Mouse (Mus musculus) c-Kit-positive CD71-negative TER-119-negative erythroid progenitor cells, embryonic 14.5 days (primary cell): Measurements from ENCODE around the gene Cdkal1.

ENCODE experiments used
- DNase-seq: peaks from one replicate; pipeline ENCODE4 v3.0.0-alpha.2; 2013; ENCODE audit warnings: low read depth

The Cdkal1 gene

DNA sequence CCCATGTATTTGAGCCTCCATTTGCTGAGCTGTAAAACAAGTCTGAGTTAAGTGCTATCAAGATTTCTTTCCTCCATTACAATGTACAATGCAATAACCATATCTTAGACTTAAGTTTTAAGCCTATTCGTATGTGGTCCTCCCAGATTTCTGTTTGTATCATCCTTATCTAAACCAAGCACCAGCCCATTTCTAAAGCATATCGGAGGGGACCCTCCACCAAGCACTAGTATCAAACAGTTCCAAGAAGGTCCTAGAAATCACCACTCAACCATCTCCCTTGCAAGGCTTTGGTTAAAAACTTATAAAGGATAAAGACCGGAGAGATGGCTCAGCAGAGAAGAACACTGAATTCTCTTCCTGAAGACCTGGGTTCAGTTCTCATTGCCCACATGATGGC is 47.1 kb downstream of the Cdkal1 start:
- no peak for DNase-seq

DNA sequence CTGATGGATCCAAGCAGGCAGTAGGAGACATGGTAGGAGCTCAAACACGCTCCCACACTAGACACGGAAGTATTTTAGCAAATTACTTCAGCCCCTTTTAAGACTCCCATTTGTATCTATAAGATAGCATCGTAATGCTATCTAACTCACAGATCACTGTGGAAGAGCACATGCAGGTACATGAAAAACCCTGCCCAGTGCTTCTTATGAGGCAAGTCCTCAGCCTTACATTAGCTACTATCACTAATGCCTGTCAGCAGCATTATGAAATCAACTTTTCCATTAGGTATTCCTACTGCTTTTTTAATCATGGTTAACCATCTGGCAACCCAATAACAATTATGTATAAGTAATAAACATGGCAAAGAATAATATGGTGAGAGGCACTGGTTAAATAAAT is 47.5 kb downstream of the Cdkal1 start:
- no peak for DNase-seq

DNA sequence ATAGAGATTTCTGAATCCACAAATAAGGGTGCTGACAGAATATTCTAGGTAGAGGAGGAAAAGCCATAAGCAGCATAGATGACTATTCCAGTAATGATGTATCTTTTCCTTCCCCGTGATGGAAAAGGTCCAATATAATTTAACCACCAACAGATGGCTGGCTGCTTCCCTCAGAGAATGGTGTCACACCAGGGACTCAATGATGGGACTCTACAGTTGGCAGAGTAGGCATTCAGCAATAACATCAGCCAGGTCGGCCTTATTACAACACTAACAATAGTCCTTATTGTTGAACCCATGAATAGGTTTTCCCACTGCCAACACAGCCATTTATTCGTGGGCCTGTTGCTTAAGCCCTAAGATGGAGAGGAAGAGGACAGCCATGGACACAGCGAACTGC is 48.6 kb downstream of the Cdkal1 start:
- no peak for DNase-seq

DNA sequence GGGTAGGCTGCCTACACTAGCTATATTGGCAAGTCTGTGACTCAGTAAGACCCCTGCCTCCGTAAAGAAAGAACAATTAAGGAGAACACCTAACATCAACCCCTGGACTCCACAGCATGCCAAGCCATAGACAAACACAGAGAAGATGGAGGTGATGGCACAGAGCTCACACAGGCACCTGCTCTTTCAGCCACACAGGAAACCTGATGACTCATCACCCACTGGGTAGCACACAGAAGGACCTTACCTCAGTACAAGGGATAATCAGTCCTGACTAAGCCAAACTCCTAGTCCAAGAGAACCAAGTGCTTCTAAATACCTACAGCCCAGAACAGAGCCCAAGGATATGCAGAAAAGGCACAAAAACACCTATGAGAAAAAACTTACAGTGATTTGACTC is 50.2 kb downstream of the Cdkal1 start:
- no peak for DNase-seq

DNA sequence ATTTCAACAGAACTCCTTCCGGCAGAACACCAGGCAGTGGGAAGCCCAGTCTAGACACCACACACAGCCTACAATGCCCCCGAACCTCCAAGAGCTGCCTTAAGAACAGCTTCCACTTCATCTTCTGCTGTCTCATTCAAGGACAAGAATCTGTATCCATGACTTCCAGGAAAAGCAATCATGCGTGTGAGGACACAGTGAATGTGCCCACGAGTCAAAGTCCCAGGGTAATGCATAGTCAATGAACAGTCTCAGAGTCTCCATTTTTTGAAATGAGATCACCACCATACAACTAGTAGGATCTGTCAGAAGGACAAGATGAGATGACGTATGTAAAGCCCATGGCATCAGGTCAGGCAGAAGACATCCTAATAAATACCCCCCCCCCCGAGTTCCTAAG is 51.4 kb downstream of the Cdkal1 start:
- no peak for DNase-seq

DNA sequence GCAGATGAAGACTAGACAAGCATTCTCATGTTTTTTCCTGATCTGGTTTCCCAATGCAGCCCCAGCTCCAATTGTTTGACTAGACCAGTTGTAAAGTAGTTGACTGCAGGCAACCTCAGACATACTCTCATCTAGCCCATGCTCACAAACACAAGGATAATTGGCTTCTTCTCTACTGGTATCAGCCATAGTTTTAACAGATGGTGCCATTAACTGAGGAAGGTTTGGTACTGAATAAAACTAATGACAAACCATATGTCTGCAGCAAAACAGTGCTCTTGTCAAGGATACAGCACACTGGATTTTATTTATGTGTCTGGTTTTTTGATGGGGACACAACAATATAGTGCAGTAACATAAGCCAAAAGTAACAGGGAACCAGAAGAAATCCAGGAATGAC is 52.8 kb downstream of the Cdkal1 start:
- DNase-seq: no peak

DNA sequence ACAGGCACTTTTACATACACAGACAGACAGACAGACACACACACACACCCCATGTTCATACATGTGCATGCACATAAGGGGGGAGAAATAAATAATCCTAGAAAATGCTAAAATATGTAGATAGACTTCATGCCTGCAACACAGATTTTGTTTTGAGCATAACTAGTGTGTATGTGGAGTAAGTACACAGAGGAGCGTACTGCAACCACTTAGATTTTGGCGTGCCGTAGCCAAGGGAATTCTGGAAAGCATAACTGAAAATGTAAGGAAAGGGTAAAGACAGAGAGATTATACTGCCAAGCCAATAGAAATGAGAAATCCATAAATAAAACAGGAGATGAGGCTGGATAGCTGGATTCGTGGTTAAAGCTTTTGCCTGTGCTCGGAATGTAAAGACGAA is 55.4 kb downstream of the Cdkal1 start:
- no peak for DNase-seq

DNA sequence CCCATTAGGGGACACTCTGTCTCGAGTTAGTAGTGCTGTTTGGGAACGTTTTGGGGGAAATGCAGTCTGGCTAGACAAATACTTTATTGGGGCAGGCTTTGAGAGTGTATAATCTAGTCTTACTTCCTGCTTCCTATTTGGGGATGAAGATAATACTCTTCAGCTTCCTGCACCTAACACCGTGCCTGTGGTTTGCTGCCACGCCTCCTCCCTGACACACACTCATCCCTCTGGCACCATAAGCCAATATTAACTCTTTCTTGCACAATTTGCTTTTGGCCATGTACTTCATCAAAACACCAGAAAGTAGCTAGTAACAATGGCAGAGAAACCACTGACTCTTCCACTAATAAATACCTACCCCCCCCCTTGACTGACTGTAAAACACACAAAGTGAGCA is 63.4 kb downstream of the Cdkal1 start:
- DNase-seq: no peak

DNA sequence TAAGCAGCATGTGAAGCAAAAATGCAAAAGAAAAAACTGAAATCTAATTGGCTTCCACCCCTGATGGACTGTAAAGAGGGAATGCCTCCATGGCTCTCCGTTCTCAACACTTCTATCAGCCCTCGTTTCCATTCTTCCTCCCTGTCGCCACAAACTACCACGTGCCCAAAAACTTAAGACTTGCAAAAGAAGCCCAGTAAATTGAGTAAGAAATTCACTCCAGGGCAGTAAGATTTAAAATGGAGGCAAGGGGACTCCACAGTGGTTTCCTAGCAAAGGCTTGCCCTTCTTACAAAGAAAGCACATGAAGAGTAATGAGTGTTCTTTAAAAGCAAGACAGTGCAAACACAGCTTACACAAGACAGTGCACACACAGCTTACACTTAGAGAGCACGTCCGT is 64.0 kb downstream of the Cdkal1 start:
- no peak for DNase-seq

DNA sequence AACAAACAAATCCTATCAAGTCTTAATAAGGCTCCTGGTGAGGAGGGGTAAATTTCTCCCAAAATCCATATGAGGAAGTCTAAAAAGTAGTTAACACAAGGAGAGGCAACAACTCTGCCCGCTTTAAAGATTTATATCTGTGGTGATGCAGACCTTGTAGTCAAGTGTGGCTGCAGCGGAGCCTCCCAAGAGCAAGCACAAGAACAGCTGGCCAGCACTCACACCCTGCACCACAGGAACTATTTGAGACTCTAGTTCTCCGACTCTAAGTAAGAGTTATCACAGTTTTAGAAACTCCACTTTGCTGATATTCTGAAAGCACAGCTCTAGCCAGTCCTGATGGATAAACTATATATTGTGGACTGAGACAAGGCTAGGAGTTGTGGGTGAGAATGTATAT is 68.5 kb downstream of the Cdkal1 start:
- no peak for DNase-seq

DNA sequence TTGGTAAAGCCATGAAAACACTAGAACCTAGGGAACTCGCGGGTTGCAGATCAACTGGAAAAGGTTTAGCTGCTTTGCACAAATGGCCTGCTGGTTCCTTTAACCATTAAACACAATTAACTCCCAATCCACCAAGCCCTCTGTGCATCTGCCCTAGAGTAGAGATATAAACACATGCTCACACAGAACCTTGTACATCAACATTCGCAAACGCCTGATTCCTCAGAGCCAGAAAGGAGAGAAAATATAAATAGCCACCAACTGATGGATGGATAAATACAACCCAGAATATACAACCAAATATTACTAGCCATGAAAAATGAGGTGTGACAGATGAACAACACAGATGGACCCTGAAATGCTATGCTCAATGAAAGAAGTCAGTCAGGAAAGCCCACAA is 70.6 kb downstream of the Cdkal1 start:
- no peak for DNase-seq

DNA sequence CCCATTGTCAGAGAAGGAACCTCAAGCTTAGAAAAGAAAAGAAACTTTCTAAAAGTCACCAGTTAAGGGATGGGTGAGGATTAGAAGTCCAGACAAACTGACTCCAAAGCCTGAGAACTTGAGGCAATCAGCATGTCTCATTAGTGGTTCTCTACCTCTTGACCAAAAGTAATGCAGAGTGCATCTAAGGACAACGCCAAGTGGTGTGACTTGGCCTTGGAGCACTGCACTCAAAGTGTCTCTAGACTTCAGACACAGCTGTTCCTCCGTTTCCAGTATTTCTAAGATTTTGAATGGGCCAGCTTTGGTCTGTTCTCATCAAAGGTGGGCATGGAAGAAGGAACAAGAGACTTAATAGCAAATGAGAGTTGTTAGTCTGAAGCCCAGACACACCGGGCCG is 74.1 kb downstream of the Cdkal1 start:
- DNase-seq: no peak

DNA sequence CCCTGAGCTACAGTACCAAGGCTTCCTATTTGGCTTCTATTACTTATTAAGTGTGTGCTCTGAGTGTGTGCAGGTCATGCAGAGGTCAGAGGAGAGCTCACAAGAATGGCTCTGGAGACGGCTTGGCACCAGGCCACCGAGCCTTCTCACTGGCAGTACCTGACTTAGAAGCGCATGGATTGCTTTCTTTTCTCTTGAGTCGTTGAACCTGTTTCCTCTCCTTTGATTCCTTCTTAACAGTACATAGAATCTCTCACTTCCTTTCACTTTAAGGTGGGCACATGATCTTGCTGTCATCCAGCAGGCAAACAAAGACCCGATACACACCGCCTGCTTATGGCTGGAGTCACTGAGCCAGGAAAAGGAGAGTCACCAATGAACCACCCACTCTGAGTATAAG is 74.8 kb downstream of the Cdkal1 start:
- no peak for DNase-seq

DNA sequence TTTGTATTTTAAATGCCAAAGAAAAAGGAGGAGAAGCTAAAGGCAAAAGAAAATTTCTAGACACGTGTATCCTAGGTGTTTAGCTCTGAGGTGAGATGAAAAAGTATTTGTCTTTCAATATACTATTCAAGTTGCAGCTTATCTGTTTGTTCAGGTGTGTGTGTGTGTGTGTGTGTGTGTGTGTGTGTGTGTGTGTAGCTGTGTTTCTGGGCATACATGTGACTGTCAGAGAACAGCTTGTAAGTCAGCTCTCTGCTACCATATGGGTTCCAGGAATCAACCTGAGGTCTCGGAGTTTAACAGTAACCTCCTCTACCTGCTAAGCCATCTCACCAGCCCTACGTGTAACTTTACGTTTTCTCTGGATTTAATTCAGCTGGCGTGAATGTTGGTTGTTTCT is 76.0 kb downstream of the Cdkal1 start:
- no peak for DNase-seq

DNA sequence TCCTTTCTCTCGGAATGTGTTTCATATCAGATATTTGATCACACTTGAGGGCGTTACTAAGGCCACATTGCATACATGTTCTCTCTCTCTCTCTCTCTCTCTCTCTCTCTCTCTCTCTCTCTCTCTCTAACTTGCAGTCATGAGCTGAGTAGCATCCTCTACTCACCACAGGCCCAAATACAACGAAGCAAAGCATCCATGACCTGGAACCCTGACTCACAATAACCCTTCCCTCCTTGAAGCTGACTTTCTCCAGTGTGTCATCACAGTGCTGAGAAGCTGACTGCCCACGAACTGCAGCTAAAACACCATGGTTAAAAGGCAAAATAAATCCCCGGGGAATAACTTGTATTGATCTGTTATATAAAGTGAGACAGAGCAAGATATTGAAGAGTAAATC is 76.4 kb downstream of the Cdkal1 start:
- DNase-seq: no peak

DNA sequence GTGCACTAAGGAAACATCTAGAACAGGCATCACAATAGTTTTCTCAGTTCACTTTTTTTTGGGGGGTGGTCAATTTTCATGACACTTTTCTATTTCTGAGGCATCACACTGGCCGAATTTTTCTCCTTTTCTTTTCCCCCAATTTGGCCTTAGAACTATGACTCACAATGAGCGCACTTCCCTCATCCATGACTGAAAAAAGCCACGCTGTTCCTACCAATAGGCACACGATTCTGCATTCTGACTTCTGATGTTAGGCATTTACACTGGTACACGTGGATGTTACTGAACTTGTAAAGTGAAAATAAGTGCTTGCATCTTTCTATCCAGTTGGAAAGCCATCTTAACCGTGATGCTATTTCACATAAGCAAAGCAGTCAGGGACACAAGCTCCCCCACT is 77.3 kb downstream of the Cdkal1 start:
- no peak for DNase-seq

DNA sequence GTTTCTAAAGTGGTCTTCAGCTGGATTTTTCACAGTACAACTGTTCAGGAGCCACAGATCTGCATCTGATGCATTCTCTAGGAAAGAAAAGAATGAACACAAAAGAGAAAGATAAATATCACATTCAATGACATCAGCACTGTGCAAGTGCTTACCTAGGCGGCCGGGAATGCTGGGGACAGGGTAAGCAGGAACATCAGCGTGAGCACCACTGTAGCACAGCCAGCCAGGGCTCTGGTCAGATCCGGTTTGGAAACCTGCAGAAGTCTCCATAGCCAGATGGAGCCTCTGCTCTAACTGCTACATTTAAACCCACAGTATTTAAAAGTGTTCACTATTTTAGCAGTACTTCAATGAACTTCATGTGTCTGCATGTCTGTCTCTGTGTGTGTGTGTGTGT is 78.2 kb downstream of the Cdkal1 start:
- DNase-seq: no peak

DNA sequence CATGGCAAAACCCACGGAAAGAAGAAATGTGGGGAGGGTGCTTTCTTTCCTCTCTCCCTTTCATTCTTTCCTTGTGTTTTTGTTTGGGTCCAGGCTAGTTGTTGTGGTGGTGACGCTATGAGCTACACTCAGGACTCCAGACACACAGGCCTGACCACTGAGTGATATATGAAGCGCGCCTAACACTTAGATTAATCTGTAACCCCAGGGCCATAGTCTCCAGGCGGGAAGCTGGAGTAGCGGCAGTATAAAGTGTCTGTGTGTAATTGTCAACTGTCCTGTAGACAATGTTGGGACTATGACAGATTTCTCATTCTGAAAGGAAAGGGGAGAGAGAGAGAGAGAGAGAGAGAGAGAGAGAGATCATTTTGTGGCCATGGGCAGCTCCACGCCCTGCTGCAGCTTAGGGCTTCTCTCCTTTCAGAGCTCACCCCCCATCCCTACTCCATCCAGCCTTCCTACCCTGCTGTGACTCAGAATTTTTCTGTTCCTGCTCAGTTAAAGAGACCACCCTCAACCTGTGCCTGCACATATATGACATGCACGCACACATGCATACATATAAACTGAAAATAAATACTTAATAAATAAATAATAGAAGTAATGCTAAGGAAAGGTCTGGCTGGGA is 79.8 kb downstream of the Cdkal1 start:
- no peak for DNase-seq

DNA sequence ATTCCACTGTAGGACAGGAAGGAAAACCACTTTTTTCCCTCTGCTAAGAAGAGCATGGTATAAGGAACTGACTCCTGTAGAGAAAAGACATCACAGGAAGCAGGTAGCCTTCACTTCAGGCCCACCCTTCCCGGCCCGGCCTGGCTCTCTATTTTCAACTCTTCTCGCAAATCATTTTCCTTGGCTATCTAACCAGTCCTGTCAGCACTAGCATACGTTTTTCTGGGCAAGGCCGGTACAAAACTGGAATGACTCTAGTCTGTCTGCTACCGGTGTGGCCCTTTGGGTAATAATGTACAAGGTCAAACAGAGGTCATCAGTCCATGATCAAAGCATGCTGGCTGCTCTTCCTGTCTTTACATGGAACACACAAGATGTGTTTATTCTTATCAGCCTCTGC is 81.9 kb downstream of the Cdkal1 start:
- no peak for DNase-seq

DNA sequence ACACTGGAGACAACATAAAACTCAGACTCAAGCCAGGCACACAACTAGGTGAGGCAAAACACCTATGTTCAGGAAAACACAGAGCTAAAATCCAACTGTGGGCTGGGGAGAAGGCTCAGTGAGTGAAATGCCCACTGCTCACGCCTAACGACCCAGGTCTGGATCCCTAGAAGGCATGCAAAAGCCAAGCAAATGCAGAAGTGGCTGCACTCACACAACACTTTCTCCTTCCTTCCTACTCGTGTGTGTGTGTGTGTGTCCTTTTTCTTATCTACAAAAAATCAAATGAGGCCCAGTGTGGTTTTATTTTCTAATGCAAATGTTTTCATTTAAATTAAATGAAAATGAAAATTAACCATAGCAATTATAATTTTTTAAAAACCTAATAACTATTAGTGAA is 82.5 kb downstream of the Cdkal1 start:
- DNase-seq: no peak

DNA sequence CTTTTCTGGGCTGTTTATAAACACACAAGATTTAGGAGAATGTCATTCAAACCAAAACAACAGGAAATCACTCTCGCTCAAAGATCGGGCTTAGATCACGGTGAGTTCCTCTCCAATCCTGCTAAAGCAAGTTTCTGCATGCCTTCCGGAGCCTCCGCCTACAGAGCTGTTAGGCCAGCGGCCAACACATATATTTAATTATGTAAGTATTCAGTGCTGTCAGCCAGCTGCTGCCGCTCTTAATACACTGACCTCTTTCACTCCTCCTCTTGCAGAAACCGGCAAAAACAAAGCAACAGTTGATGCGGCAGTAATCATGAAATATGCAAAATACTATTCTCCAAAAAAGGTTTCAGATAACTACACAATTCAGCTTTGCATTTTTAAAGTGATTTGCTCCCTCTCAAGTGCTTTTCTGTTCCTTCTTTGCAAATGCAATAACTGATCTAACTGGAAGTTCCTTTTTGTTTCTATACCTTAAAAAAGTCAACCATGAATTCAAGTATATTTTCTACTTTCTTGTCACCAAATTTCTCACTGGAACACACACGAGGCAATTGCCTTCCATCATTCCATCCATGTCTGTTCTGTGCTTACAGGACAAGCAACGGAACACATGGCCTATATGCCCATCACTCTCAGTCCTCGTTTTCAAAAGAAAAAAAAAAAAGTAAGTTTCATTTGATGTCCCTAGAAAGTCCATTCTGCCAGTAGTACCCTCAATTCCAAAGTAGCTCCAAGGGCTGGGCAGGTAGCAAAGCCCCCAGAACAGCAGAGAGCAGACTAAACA is 85.6 kb downstream of the Cdkal1 start:
- DNase-seq: no peak

DNA sequence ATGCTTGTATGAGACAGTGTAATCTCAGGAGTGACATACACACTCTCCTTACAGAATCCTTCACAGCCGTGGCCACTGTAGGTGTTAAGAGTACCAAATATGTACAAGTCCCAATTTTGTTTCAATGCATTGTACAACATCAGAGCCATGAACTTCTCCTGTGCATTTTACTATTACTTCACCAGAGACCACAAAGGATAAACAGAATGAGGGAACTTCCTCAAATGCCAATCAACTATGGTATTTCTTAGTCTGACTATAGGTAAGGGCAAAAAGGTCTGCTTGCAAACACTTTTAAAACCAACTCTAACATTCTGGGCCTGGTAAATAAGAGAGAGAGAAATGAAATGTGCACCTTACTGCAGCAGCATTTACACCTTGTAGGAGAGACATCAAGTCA is 87.4 kb downstream of the Cdkal1 start:
- no peak for DNase-seq

DNA sequence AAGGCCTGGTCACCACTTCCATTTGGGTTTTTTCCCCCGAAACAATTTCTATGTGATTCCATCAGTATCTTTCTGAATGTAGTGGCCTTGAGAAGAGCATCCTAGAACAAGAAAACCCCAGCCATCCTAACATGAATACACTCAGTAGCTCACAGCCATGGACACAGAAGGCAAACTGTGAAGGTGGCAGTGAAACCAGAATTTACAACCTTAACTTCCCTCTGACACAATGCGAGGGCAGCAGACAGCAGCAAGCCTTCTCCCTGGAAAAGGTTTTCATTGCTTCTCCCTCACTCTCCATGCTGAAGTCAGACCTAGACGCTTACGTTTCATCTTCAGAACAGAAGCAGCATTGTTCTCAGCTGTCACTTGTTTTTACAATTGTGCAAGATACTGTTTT is 87.9 kb downstream of the Cdkal1 start:
- no peak for DNase-seq

DNA sequence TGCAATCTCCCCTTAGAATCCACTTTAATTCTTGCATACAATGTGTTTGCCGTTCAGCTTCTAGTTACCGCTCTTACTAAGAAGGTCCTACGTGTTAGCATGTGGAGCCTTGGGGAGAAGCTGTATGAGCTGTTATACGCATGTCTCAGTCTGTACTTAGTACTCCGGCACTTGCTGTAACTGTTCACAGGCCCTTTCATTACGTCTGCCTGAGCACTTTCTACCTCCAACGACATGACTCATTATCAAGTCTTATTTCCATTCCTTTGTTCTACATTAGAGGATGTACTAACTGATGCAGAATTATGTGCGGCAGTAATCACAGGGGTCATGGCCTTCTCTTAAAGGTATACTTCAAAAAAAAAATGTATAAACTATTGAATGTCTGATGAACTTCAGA is 89.1 kb downstream of the Cdkal1 start:
- no peak for DNase-seq
